Mouse (Mus musculus) intestine, postnatal 0 days (tissue): ENCODE data around the gene Bphl. TPM values are rescaled to one million over a fixed set of nuclear protein-coding genes. Genes with fewer than 3 reads are reported as not detected.

Experiments
- ATAC-seq: fragments of 200-750 bp; cut with Nextera tagmentation; 2 replicates; pipeline ENCODE4 v1.8.0; 2017; ENCODE audit warnings: mild to moderate bottlenecking, moderate TSS enrichment, moderate library complexity
- H3K27ac ChIP-seq: fragments of 300-500 bp; sonication (generic); 2 replicates; pipeline ENCODE4 v1.5.1; 2014; ENCODE audit warnings: mild to moderate bottlenecking, low read depth, low read length, moderate library complexity
- H3K27me3 ChIP-seq: fragments of 300-500 bp; sonication (generic); replicated peaks from 2 replicates; pipeline ENCODE4 v1.6.1; 2014; ENCODE audit warnings: low read length, mixed read lengths; ENCODE audit not compliant: control insufficient read depth, insufficient read depth
- H3K36me3 ChIP-seq: fragments of 300-500 bp; sonication (generic); 2 replicates; pipeline ENCODE4 v1.6.1; 2014; ENCODE audit warnings: mild to moderate bottlenecking, moderate library complexity; ENCODE audit not compliant: control insufficient read depth, insufficient read depth
- H3K4me1 ChIP-seq: fragments of 300-500 bp; sonication (generic); replicated peaks from 2 replicates; pipeline ENCODE4 v1.6.1; 2014; ENCODE audit warnings: antibody characterized with exemption, low read length, mixed read lengths; ENCODE audit not compliant: control insufficient read depth, insufficient read depth
- H3K4me2 ChIP-seq: fragments of 300-500 bp; sonication (generic); replicated peaks from 2 replicates; pipeline ENCODE4 v1.6.1; 2014; ENCODE audit warnings: low read depth, mild to moderate bottlenecking, moderate library complexity
- H3K4me3 ChIP-seq: fragments of 300-500 bp; sonication (generic); 2 replicates; pipeline ENCODE4 v1.5.1; 2014; ENCODE audit warnings: low read depth, low read length
- H3K9ac ChIP-seq: fragments of 300-500 bp; sonication (generic); 2 replicates; pipeline ENCODE4 v1.6.1; 2014; ENCODE audit warnings: mild to moderate bottlenecking, low read depth, low read length
- H3K9me3 ChIP-seq: fragments of 300-500 bp; sonication (generic); 2 replicates; pipeline ENCODE4 v1.6.1; 2016; ENCODE audit warnings: mixed run types; ENCODE audit not compliant: control insufficient read depth
- CTCF ChIP-seq: sonication (generic); IDR thresholded peaks from 2 replicates; pipeline ENCODE4 v1.5.1; 2016; ENCODE audit warnings: low read depth, mild to moderate bottlenecking, control low read depth, antibody characterized with exemption, moderate library complexity
- WGBS: fragments of 180-500 bp; shearing (Covaris S2); extraction: QIAGEN DNeasy Blood & Tissue Kit; methylation state at CpG from one replicate; pipeline ENCODE4 v1.1.7; 2014; 5-methylcytosine and 5-hydroxymethylcytosine counted together
- polyA plus RNA-seq: library from polyadenylated mRNA; unstranded; fragments of >200 nt; fragmentation: Nextera tagmentation; extraction: Ambion mirVana; gene quantifications from 2 replicates; pipeline ENCODE4 v1.2.1, GENCODE M21; 2015

Bphl gene
- polyA plus RNA-seq, 1 experiment from 2014 or later = 51.5 TPM

- Histone ChIP-seq H3K27me3 (no peaks in the 10 kb centered on the region), H3K4me1 (peaks cover 3% of the 10 kb centered on the region; the same call in 1 of the 2 replicates), H3K9me3 (no peaks in the 10 kb centered on the region), H3K9ac (no peak overlapping the region), H3K27ac (no peak overlapping the region), H3K36me3 (peaks cover 22% of the 10 kb centered on the region), H3K4me2 (no peak overlapping the region), H3K4me3 (no peak overlapping the region)
- TF ChIP-seq CTCF = no peak
- 36% methylated on average over 2 of the region's 2 CpGs for WGBS
- no peak for ATAC-seq
These were observed 30.2 kb upstream of the Bphl start for GRCm38 (mm10) chr13:34007234-34007633.

DNA sequence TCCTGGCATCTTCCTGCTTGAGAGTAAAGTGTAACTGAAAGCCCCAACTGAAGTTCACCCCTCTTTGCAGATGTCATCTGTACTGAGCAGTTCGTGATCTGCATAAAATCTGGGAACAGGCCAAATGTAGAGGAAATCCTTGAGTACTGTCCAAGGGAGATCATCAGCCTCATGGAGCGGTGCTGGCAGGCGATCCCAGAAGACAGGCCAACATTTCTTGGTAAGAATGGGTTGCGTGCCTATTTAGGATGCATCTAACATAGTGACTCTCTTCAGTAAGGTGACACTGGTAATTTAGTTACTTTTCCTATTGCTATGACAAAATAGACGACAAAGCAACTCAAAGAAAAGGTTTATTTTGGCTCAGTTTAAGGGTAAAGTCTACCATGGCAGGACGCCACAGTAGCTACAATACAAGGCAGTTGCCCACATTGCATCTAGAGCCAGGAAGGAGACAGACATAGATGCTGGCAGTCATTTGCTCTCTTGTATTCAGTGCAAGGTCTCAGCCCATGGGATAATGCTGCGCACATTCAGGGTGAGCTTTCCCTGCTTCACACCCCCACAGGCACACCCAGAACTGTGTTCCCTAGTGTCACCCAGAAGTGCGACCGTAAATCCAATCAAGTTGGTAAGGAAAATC lies 20.3 kb upstream of the Bphl start:
- H3K36me3 ChIP-seq = peaks cover 80% of the 10 kb centered on the region
- WGBS = 90% methylated on average over 9 of the region's 9 CpGs

DNA sequence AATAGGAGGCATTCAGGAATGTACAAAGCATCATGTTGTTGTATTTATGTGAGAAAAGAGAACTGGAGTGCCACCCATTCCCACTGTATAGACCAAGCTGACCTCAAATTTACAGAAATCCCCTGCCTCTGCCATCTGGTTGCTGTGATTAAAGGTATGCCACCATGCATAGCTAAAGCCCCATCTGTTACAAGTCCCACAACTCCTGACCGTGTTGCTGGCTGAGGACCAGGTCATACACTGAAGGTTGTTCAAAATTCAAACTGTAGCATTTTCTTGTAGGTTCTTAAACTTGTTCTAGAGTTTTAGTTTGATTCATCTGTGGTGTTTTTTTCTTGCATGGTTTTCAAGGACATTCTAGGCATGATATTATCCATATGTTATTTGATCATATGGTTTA lies 18.9 kb upstream of the Bphl start:
- no peak for ATAC-seq
- H3K9ac ChIP-seq = no peak overlapping the region
- no peaks in the 10 kb centered on the region for H3K4me1 ChIP-seq
- no peaks in the 10 kb centered on the region for H3K9me3 ChIP-seq
- no peak for TF ChIP-seq CTCF
- no peak overlapping the region for H3K4me2 ChIP-seq
- H3K4me3 ChIP-seq = no peak overlapping the region
- H3K27ac ChIP-seq = no peak overlapping the region
- 89% methylated on average over 1 of the region's 1 CpGs for WGBS
- H3K36me3 ChIP-seq = peaks cover 76% of the 10 kb centered on the region
- no peaks in the 10 kb centered on the region for H3K27me3 ChIP-seq

More for the DNA sequence above, 20.3 kb upstream of the Bphl start:
- Histone ChIP-seq H3K4me3 (no peak overlapping the region), H3K27me3 (no peaks in the 10 kb centered on the region), H3K9me3 (no peaks in the 10 kb centered on the region), H3K27ac (no peak overlapping the region), H3K4me1 (no peaks in the 10 kb centered on the region), H3K4me2 (no peak overlapping the region), H3K9ac (no peak overlapping the region)
- ATAC-seq = no peak
- no peak for TF ChIP-seq CTCF

DNA sequence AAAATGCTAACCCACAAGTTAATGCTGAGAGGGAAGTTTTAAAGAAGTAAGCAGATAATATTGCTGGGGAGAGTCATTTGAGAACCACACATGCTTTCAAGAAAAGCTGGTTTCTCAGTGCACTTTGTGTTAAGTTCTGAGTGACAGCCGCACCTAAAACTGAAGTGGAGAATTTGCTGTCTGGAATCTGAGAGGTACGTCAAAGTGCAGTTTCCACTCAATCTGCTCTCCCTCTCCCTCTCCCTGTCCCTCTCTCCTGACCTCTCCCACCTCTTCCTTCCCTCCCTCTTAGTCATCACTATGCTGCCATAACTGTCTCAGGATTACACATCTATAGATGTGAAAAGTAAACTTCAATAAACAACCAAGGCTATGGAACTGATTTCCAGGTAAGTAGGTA lies 15.4 kb upstream of the Bphl start:
- Histone ChIP-seq H3K4me2 (no peak overlapping the region), H3K27ac (no peak overlapping the region), H3K9me3 (no peaks in the 10 kb centered on the region), H3K9ac (no peak overlapping the region), H3K4me3 (no peak overlapping the region), H3K4me1 (no peaks in the 10 kb centered on the region), H3K36me3 (peaks cover 50% of the 10 kb centered on the region), H3K27me3 (no peaks in the 10 kb centered on the region)
- 85% methylated on average over 2 of the region's 2 CpGs for WGBS
- no peak for TF ChIP-seq CTCF
- ATAC-seq = no peak

DNA sequence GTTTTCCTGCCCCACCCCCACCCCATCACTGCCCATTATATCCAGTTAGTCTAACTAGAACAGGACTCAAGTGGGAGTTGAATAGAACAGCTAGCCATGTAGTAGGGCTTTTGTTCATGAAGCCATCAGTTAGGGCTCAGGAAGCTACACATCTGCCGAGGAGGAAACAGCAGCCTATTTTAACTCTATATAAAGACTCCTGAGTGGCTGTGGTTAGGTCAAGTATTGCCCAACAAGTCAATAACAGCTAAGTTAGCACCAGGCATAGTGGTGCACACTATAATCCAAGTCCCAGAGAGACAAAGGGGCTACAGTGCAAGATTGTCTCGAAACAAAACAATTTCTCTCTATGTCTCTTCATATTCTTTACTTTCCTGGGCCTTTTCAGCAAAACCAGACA lies 5.4 kb upstream of the Bphl start:
- ATAC-seq = no peak
- no peaks in the 10 kb centered on the region for H3K27me3 ChIP-seq
- no peak overlapping the region for H3K4me2 ChIP-seq
- H3K9ac ChIP-seq = no peak overlapping the region
- TF ChIP-seq CTCF = no peak
- no peak overlapping the region for H3K4me3 ChIP-seq
- no peak overlapping the region for H3K27ac ChIP-seq
- H3K9me3 ChIP-seq = no peaks in the 10 kb centered on the region
- 0 out of 2 replicates have a peak, but pooled peaks cover 2% of the 10 kb centered on the region for H3K4me1 ChIP-seq
- H3K36me3 ChIP-seq = peaks cover 59% of the 10 kb centered on the region
- 68% methylated on average over 2 of the region's 2 CpGs for WGBS

DNA sequence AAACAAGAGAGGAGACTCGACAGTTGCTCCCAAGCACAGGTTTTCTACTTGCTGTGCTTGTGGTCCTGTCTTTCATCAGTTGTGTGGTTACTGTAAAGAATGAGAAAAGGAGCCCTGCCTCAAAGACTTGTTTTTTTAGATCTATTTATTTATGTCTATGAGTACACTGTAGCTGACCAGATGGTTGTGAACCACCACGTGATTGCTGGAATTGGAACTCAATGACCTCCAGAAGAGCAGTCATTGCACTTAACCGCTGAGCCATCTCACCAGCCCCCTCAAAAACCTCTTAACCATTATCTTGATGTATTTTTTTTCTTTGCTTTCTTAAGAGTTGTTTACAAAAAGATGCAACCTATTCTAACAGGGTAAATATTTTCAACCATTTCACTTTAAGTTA lies 2.0 kb upstream of the Bphl start:
- ATAC-seq = no peak
- H3K4me3 ChIP-seq = no peak overlapping the region
- no peaks in the 10 kb centered on the region for H3K9me3 ChIP-seq
- H3K27ac ChIP-seq = no peak overlapping the region
- H3K4me2 ChIP-seq = no peak overlapping the region
- peaks cover 30% of the 10 kb centered on the region for H3K36me3 ChIP-seq
- TF ChIP-seq CTCF = no peak
- H3K9ac ChIP-seq = no peak overlapping the region
- H3K4me1 ChIP-seq = 0 out of 2 replicates have a peak, but pooled peaks cover 7% of the 10 kb centered on the region
- H3K27me3 ChIP-seq = no peaks in the 10 kb centered on the region
- 74% methylated on average over 3 of the region's 3 CpGs for WGBS

DNA sequence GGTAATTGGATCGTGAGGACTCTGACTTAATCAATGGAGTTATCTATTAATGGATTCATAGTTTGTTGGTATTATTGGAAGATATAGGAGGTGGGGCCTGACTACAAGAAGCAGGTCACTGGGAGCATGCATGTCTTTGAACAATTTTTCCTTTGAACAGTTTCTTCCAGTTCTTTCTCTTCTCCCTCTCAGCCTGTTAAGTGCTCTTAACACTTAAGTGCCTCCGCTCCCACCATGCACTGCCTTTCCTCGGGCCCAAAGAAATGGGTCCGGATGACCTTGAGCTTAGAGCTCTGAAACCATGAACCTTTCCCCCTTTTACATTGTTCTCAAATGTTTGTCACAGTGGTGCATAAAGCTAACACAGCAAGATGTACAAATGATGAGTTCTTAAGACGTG lies 671 bp upstream of the Bphl start:
- H3K27ac ChIP-seq = no peak overlapping the region
- 70% methylated on average over 5 of the region's 5 CpGs for WGBS
- no peak overlapping the region for H3K4me3 ChIP-seq
- H3K4me1 ChIP-seq = 0 out of 2 replicates have a peak, but pooled peaks cover 7% of the 10 kb centered on the region
- TF ChIP-seq CTCF = no peak
- ATAC-seq = no peak
- peak overlapping the region; percentile 86 for H3K4me2 ChIP-seq
- peaks cover 19% of the 10 kb centered on the region for H3K36me3 ChIP-seq
- no peak overlapping the region for H3K9ac ChIP-seq
- no peaks in the 10 kb centered on the region for H3K9me3 ChIP-seq
- no peaks in the 10 kb centered on the region for H3K27me3 ChIP-seq
